Mouse (Mus musculus) lung, embryonic 16.5 days (tissue): ENCODE measurements around the gene Rexo2. TPM values are rescaled to one million over a fixed set of nuclear protein-coding genes. Genes with fewer than 3 reads are reported as not detected.
"Not testable (repeated sequence)": the region's sequence is repeated elsewhere in the genome, so short reads cannot be mapped to it uniquely, and the experiment has no call there.

ENCODE experiments used
- ATAC-seq: fragments of 200-750 bp; cut with Nextera tagmentation; 2 replicates; pipeline ENCODE4 v1.8.0; 2017; ENCODE audit warnings: low read depth, mild to moderate bottlenecking, moderate library complexity
- H3K27ac ChIP-seq: fragments of 300-500 bp; sonication (generic); 2 replicates; pipeline ENCODE4 v1.5.1; 2014; ENCODE audit warnings: mild to moderate bottlenecking, control low read depth, low read length
- H3K27me3 ChIP-seq: fragments of 300-500 bp; sonication (generic); 2 replicates; pipeline ENCODE4 v1.6.1; 2014; ENCODE audit warnings: low read depth, low read length, mixed read lengths; ENCODE audit not compliant: control insufficient read depth, insufficient read depth
- H3K36me3 ChIP-seq: fragments of 300-500 bp; sonication (generic); 2 replicates; pipeline ENCODE4 v1.6.1; 2014; ENCODE audit warnings: low read length; ENCODE audit not compliant: control insufficient read depth, insufficient read depth
- H3K4me1 ChIP-seq: fragments of 300-500 bp; sonication (generic); replicated peaks from 2 replicates; pipeline ENCODE4 v1.6.1; 2014; ENCODE audit warnings: low read length, mixed read lengths; ENCODE audit not compliant: control insufficient read depth, insufficient read depth
- H3K4me2 ChIP-seq: fragments of 300-500 bp; sonication (generic); 2 replicates; pipeline ENCODE4 v1.6.1; 2014; ENCODE audit warnings: low read depth, low read length, control low read depth
- H3K4me3 ChIP-seq: fragments of 300-500 bp; sonication (generic); 2 replicates; pipeline ENCODE4 v1.5.1; 2014; ENCODE audit warnings: mild to moderate bottlenecking, low read length, control low read depth
- H3K9ac ChIP-seq: fragments of 300-500 bp; sonication (generic); 2 replicates; pipeline ENCODE4 v1.6.1; 2014; ENCODE audit warnings: low read length, control low read depth
- H3K9me3 ChIP-seq: fragments of 300-500 bp; sonication (generic); 2 replicates; pipeline ENCODE4 v1.6.1; 2016; ENCODE audit warnings: low read length; ENCODE audit not compliant: control insufficient read depth
- WGBS: fragments of 180-500 bp; shearing (Covaris S2); extraction: QIAGEN DNeasy Blood & Tissue Kit; methylation state at CpG from one replicate; pipeline ENCODE4 v1.1.7; 2014; 5-methylcytosine and 5-hydroxymethylcytosine counted together
- polyA plus RNA-seq: library from polyadenylated mRNA; unstranded; fragments of >200 nt; fragmentation: Nextera tagmentation; extraction: Ambion mirVana; gene quantifications from 2 replicates; pipeline ENCODE4 v1.2.1, GENCODE M21; 2015

The Rexo2 gene
- polyA plus RNA-seq = 103 and 106 TPM in 2 replicates

GRCm38 (mm10) chr9:48480411-48481213 is at the start of gene Rexo2:
TSS of gene Rexo2 (minus strand) at chr9:48480623.
- H3K4me1 ChIP-seq = peaks cover 7% of the 10 kb centered on the region; the same call in 1 of the 2 replicates
- peaks cover 3% of the 10 kb centered on the region for H3K36me3 ChIP-seq
- no peaks in the 10 kb centered on the region for H3K27me3 ChIP-seq
- H3K9me3 ChIP-seq = no peaks in the 10 kb centered on the region
- H3K4me3 ChIP-seq = peak within 1 kb of the TSS; percentile 94
- H3K27ac ChIP-seq = no peak within 1 kb of the TSS
- 1% methylated on average over 49 of the region's 49 CpGs for WGBS
- H3K4me2 ChIP-seq = peak within 1 kb of the TSS; percentile 95
- peak within 1 kb of the TSS; percentile 80 for H3K9ac ChIP-seq
- ATAC-seq = peak; percentile 99

GRCm38 (mm10) chr9:48526520-48526919 is 46.1 kb upstream of the Rexo2 start:
- Histone ChIP-seq H3K36me3 (no peaks in the 10 kb centered on the region), H3K4me3 (no peak overlapping the region), H3K4me1 (no peaks in the 10 kb centered on the region), H3K27ac (no peak overlapping the region), H3K9ac (no peak overlapping the region), H3K27me3 (no peaks in the 10 kb centered on the region), H3K4me2 (no peak overlapping the region), H3K9me3 (no peaks in the 10 kb centered on the region)
- WGBS = 91% methylated on average over 4 of the region's 4 CpGs
- no peak for ATAC-seq

DNA sequence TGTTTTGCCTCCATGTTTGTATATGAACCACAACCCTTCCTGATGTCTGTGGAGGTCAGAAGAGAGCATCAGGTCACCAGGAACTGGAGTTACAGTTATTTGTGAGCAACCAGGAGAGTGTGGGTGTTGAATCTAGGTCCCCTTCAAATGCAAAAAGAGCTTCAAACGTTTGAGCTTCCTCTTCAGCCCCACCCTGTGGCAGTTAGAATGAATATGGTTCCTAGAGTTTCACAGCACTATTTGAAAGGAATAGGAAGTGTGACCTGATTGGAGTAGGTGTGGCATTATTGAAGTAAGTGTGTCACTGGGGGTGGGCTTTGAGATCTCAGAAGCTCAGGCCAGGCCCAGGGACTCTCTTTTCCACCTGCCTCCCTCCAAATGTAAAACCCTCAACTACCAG is 45.1 kb upstream of the Rexo2 start:
- no peaks in the 10 kb centered on the region for H3K36me3 ChIP-seq
- no peak overlapping the region for H3K9ac ChIP-seq
- no peaks in the 10 kb centered on the region for H3K9me3 ChIP-seq
- no peak overlapping the region for H3K4me3 ChIP-seq
- no peak for ATAC-seq
- H3K4me1 ChIP-seq = no peaks in the 10 kb centered on the region
- WGBS = 5% methylated on average over 1 of the region's 1 CpGs
- no peak overlapping the region for H3K4me2 ChIP-seq
- H3K27me3 ChIP-seq = no peaks in the 10 kb centered on the region
- H3K27ac ChIP-seq = no peak overlapping the region

DNA sequence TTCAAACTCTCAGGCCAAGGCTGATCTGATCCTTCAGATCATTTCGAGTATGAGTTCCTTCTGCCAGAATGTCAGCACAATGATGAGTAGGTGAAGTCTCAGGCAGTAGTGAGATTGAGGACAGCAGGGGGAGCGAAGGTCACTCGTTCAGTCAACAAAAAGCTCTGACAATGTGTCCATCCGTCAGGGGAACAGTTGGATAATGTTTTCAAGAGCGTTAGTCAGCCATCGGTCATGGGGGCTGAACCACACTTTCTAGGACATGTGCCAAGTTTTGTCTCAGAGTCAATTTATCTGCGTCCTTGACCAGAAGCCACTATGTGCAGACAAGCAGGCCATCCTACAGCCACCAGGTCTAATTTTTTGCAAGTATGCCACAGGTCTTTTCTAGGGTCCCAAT is 40.0 kb upstream of the Rexo2 start:
- ATAC-seq, H3K27me3 ChIP-seq, H3K4me2 ChIP-seq, H3K36me3 ChIP-seq, H3K9ac ChIP-seq, H3K4me3 ChIP-seq, H3K4me1 ChIP-seq, H3K27ac ChIP-seq, H3K9me3 ChIP-seq: not testable (repeated sequence)
- no CpG with 5 or more reads among the region's 7 CpGs for WGBS

GRCm38 (mm10) chr9:48517372-48518130 is 37.1 kb upstream of the Rexo2 start:
- no peak for ATAC-seq
- no peak overlapping the region for H3K4me3 ChIP-seq
- H3K36me3 ChIP-seq = no peaks in the 10 kb centered on the region
- H3K9me3 ChIP-seq = no peaks in the 10 kb centered on the region
- no peak overlapping the region for H3K9ac ChIP-seq
- WGBS = 73% methylated on average over 19 of the region's 19 CpGs
- no peak overlapping the region for H3K4me2 ChIP-seq
- H3K27me3 ChIP-seq = peaks cover 9% of the 10 kb centered on the region
- H3K27ac ChIP-seq = no peak overlapping the region
- H3K4me1 ChIP-seq = no peaks in the 10 kb centered on the region

GRCm38 (mm10) chr9:48516615-48517371 is 36.4 kb upstream of the Rexo2 start:
- 79% methylated on average over 11 of the region's 11 CpGs for WGBS
- no peak overlapping the region for H3K4me2 ChIP-seq
- H3K9ac ChIP-seq = no peak overlapping the region
- H3K27ac ChIP-seq = no peak overlapping the region
- no peaks in the 10 kb centered on the region for H3K4me1 ChIP-seq
- no peaks in the 10 kb centered on the region for H3K9me3 ChIP-seq
- H3K36me3 ChIP-seq = no peaks in the 10 kb centered on the region
- no peak overlapping the region for H3K4me3 ChIP-seq
- no peak for ATAC-seq
- H3K27me3 ChIP-seq = peaks cover 9% of the 10 kb centered on the region

GRCm38 (mm10) chr9:48515332-48515731 is 34.9 kb upstream of the Rexo2 start:
- 27% methylated on average over 1 of the region's 1 CpGs for WGBS
- no peak for ATAC-seq
- H3K4me2 ChIP-seq = no peak overlapping the region

DNA sequence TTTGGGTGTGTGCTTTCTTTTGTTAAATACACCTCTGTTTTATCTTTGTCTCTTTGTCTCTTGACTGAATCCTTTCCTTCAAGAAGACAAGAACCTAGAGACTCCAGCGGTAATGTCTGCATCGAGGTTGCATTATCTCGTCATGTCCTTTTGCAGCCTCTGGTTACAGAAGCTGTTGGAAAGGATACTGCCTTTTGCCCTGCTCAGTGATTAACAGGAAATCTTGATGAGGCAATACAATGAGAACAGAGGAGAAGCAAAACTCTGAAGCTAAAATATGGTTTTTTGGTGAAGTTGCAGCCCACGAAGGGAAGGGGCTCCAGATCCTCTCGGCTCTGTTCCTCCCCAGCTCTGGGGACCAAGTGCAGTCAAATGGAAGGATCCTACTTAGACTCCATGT is 29.7 kb upstream of the Rexo2 start:
- WGBS = 83% methylated on average over 5 of the region's 5 CpGs
- Histone ChIP-seq H3K36me3 (no peaks in the 10 kb centered on the region), H3K9me3 (no peaks in the 10 kb centered on the region), H3K27me3 (no peaks in the 10 kb centered on the region; the same call in 1 of the 2 replicates), H3K27ac (no peak overlapping the region), H3K4me3 (no peak overlapping the region), H3K4me2 (no peak overlapping the region), H3K4me1 (no peaks in the 10 kb centered on the region), H3K9ac (no peak overlapping the region)
- no peak for ATAC-seq

More at GRCm38 (mm10) chr9:48515332-48515731, 34.9 kb upstream of the Rexo2 start:
- Histone ChIP-seq H3K9me3 (no peaks in the 10 kb centered on the region), H3K27me3 (peaks cover 9% of the 10 kb centered on the region), H3K4me1 (no peaks in the 10 kb centered on the region), H3K9ac (no peak overlapping the region), H3K36me3 (no peaks in the 10 kb centered on the region), H3K27ac (no peak overlapping the region), H3K4me3 (no peak overlapping the region)
